Mouse (Mus musculus): ENCODE measurements around the gene Ap4e1. TPM values are rescaled to one million over a fixed set of nuclear protein-coding genes. Genes with fewer than 3 reads are reported as not detected.
A peak's percentile ranks its signal among the peaks of the same experiment; 100 is the strongest.

The Ap4e1 gene
- polyA plus RNA-seq, 1 experiment from 2014 or later, result 13.8 TPM

DNA sequence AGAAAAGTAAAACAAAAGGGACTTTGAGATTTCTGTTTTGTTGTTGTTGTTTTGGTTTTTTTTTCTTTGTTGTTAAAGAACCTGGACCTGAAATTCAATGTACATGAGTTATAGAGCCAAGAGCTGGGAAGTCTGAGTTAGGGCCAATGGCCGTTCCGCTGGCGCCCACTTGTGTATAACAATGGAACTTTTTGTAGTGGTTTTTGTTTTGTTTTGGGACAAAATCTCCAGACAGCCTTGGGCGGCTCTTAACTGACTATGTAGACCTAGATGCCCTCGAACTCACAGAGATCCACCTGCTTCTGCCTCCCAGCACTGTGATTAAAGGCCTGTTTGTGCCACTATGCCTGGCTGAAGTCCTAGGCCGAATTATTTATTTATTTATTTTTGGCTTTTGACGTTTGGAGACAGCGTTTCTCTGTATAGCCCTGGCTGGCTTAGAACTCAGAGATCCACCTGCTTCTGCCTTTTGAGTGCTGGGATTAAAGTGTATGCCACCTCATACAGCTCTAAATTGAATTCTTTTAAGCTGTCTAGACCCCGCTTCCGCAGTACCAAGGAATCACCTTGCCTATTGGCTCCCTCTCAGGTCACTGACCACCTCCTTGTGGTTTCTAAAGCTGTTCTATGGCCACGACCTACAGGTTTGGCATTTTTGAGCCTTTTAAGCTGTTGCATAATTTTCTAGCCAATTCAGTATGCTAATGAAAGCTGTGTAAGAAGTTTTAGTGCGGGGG is 1.7 kb upstream of the Ap4e1 start:
- H3K27ac ChIP-seq, result no peak overlapping the region
- H3K9me3 ChIP-seq, result no peaks in the 10 kb centered on the region
- ATAC-seq (ENCODE audit: insufficient number of reproducible peaks, insufficient read depth, low FRiP score, low TSS enrichment, low read depth), result no peak
- H3K4me3 ChIP-seq (replicated peaks), result peak overlapping the region; percentile 23
- H3K4me1 ChIP-seq (replicated peaks), result peaks cover 8% of the 10 kb centered on the region
- H3K4me2 ChIP-seq, result peak overlapping the region; percentile 25; the same call in 1 of the 2 replicates
- 43% methylated on average over 12 of the region's 12 CpGs for WGBS
- peaks cover 10% of the 10 kb centered on the region for H3K36me3 ChIP-seq
- no peak overlapping the region for H3K9ac ChIP-seq (replicated peaks)
- H3K27me3 ChIP-seq, result no peaks in the 10 kb centered on the region

- WGBS, result 72% methylated on average over 5 of the region's 5 CpGs
- H3K27ac ChIP-seq, result no peak overlapping the region
- H3K4me2 ChIP-seq, result no peak overlapping the region
- H3K9ac ChIP-seq (replicated peaks), result no peak overlapping the region
- H3K4me1 ChIP-seq (replicated peaks), result peaks cover 8% of the 10 kb centered on the region
- H3K9me3 ChIP-seq, result no peaks in the 10 kb centered on the region
- ATAC-seq (ENCODE audit: insufficient number of reproducible peaks, insufficient read depth, low FRiP score, low TSS enrichment, low read depth), result no peak
- H3K27me3 ChIP-seq, result no peaks in the 10 kb centered on the region
- H3K4me3 ChIP-seq (replicated peaks), result no peak overlapping the region
- H3K36me3 ChIP-seq, result peaks cover 17% of the 10 kb centered on the region
These were observed 1.0 kb upstream of the Ap4e1 start for GRCm38 (mm10) chr2:127007509-127007908.

DNA sequence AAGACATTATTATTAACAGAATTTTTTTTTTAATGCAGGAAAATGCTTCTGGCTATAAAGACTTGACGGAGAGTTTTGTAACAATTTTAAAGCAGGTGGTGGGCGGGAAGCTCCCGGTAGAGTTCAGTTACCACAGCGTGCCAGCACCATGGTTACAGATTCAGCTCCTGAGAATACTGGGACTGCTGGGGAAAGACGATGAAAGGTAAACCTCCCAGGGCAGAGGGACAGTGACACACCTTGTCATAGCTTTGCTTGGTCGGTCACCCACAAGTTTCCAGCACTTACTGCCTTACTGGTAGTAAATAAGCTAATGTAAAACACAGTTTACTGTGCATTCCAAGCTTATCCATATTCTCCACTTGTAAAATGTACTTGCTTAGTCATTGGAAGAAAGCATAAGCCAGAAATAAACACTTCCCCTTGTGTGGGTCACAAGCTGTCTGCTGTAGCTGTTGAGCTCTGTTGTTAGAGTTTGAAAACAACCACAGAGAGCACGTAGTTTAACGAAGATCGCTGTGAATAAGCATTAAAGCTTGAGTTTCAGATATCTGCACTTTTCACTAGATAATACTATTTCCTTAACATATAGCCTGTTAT is 26.6 kb downstream of the Ap4e1 start:
- Histone ChIP-seq H3K27me3 (no peaks in the 10 kb centered on the region), H3K36me3 (peaks cover 66% of the 10 kb centered on the region), H3K9ac (replicated peaks) (no peak overlapping the region), H3K9me3 (no peaks in the 10 kb centered on the region), H3K27ac (no peak overlapping the region), H3K4me3 (replicated peaks) (no peak overlapping the region), H3K4me1 (replicated peaks) (no peaks in the 10 kb centered on the region), H3K4me2 (no peak overlapping the region)
- no peak for ATAC-seq (ENCODE audit: insufficient number of reproducible peaks, insufficient read depth, low FRiP score, low TSS enrichment, low read depth)
- 93% methylated on average over 9 of the region's 9 CpGs for WGBS

GRCm38 (mm10) chr2:127037299-127037698 is 28.8 kb downstream of the Ap4e1 start:
- no peak for ATAC-seq (ENCODE audit: insufficient number of reproducible peaks, insufficient read depth, low FRiP score, low TSS enrichment, low read depth)
- H3K36me3 ChIP-seq, result peaks cover 61% of the 10 kb centered on the region
- WGBS, result 92% methylated on average over 4 of the region's 4 CpGs

GRCm38 (mm10) chr2:127061471-127061870 is 53.0 kb downstream of the Ap4e1 start:
- ATAC-seq (ENCODE audit: insufficient number of reproducible peaks, insufficient read depth, low FRiP score, low TSS enrichment, low read depth), result no peak
- H3K9me3 ChIP-seq, result no peaks in the 10 kb centered on the region
- 97% methylated on average over 9 of the region's 9 CpGs for WGBS
- no peak overlapping the region for H3K9ac ChIP-seq (replicated peaks)
- H3K4me3 ChIP-seq (replicated peaks), result no peak overlapping the region
- H3K27ac ChIP-seq, result no peak overlapping the region
- H3K4me1 ChIP-seq (replicated peaks), result no peaks in the 10 kb centered on the region
- H3K36me3 ChIP-seq, result peaks cover 69% of the 10 kb centered on the region
- no peaks in the 10 kb centered on the region for H3K27me3 ChIP-seq
- H3K4me2 ChIP-seq, result no peak overlapping the region

More at GRCm38 (mm10) chr2:127037299-127037698, 28.8 kb downstream of the Ap4e1 start:
- Histone ChIP-seq H3K9me3 (no peaks in the 10 kb centered on the region), H3K27ac (no peak overlapping the region), H3K4me2 (no peak overlapping the region), H3K27me3 (no peaks in the 10 kb centered on the region), H3K9ac (replicated peaks) (no peak overlapping the region), H3K4me3 (replicated peaks) (no peak overlapping the region), H3K4me1 (replicated peaks) (no peaks in the 10 kb centered on the region)

DNA sequence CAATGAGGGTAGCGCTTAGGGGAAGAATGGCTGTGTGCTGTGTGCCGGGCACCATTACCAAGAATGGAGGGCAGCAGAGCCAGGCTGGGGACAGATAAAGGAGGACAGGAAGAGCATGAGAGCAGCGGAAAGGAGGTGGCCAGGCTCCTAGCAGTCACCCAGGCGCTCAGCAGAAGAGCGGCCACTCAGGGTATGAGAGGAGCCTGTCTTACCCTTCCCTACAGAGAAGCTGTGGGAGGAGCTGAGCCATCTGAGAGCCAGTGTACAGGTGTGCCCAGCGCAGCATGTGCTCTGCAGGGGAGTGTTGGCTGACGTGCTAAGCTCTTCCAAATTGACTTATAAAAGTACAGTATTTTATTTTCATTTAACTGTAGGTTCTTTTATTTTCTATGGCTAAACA is 60.3 kb downstream of the Ap4e1 start:
- ATAC-seq (ENCODE audit: insufficient number of reproducible peaks, insufficient read depth, low FRiP score, low TSS enrichment, low read depth), result no peak
- H3K27ac ChIP-seq, result no peak overlapping the region
- 73% methylated on average over 7 of the region's 7 CpGs for WGBS
- H3K4me1 ChIP-seq (replicated peaks), result peaks cover 8% of the 10 kb centered on the region
- no peaks in the 10 kb centered on the region for H3K27me3 ChIP-seq
- no peak overlapping the region for H3K4me2 ChIP-seq
- no peaks in the 10 kb centered on the region for H3K9me3 ChIP-seq
- peaks cover 15% of the 10 kb centered on the region; the same call in 1 of the 2 replicates for H3K36me3 ChIP-seq
- no peak overlapping the region for H3K9ac ChIP-seq (replicated peaks)
- H3K4me3 ChIP-seq (replicated peaks), result no peak overlapping the region

DNA sequence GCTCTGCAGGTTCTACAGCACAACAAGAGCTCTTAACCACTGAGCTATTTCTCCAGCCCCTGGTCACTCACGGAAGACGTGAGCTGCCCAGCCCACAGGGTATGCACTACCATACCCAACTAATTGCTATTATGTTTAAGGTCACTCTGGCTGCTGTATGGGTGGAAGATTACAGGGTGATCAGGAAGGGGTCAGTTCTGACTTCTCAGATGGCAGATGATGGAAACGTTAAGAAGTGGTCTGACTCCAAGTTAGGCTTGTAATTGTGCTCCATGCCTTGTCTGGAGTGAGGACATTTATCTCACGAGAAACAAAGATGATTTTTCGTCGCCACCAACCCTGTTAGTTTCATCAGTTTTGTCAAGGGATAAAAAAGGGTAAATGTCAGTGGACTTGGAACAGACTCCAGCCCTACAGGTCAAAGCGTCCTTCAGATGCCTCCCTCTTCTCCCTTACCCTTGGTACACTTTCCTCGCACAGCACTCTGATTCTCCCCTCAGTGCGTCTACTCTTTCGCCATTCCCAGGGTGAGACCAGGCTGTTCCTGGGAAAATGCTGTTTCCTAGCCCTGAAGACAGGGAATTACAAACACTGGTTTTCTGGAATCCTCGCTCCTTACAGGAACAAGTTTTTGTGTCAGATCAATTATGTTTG is 61.4 kb downstream of the Ap4e1 start:
- peaks cover 8% of the 10 kb centered on the region for H3K4me1 ChIP-seq (replicated peaks)
- H3K27ac ChIP-seq, result peak overlapping the region; percentile 79
- peak overlapping the region; percentile 67 for H3K4me2 ChIP-seq
- H3K9ac ChIP-seq (replicated peaks), result peak overlapping the region; percentile 78
- H3K9me3 ChIP-seq, result no peaks in the 10 kb centered on the region
- H3K36me3 ChIP-seq, result peaks cover 15% of the 10 kb centered on the region; the same call in 1 of the 2 replicates
- no peaks in the 10 kb centered on the region for H3K27me3 ChIP-seq
- peak overlapping the region; percentile 62 for H3K4me3 ChIP-seq (replicated peaks)
- WGBS, result 7% methylated on average over 11 of the region's 11 CpGs
- ATAC-seq (ENCODE audit: insufficient number of reproducible peaks, insufficient read depth, low FRiP score, low TSS enrichment, low read depth), result no peak; the same call in 1 of the 2 replicates

GRCm38 (mm10) chr2:127070435-127070841 is 61.9 kb downstream of the Ap4e1 start, which contains the start of gene Blvra:
Blvra (plus strand) TSS chr2:127070665.
- Histone ChIP-seq H3K9ac (replicated peaks) (peak within 1 kb of the TSS; percentile 78), H3K4me1 (replicated peaks) (peaks cover 8% of the 10 kb centered on the region), H3K4me3 (replicated peaks) (peak within 1 kb of the TSS; percentile 62), H3K36me3 (peaks cover 15% of the 10 kb centered on the region; the same call in 1 of the 2 replicates), H3K4me2 (peak within 1 kb of the TSS; percentile 67), H3K27ac (peak within 1 kb of the TSS; percentile 79), H3K9me3 (no peaks in the 10 kb centered on the region), H3K27me3 (no peaks in the 10 kb centered on the region)
- ATAC-seq (ENCODE audit: insufficient number of reproducible peaks, insufficient read depth, low FRiP score, low TSS enrichment, low read depth), result peak; percentile 99
- under 1% methylated on average over 32 of the region's 32 CpGs for WGBS

- Histone ChIP-seq H3K4me1 (replicated peaks) (peaks cover 8% of the 10 kb centered on the region), H3K4me2 (peak overlapping the region; percentile 67), H3K27me3 (no peaks in the 10 kb centered on the region), H3K36me3 (peaks cover 15% of the 10 kb centered on the region; the same call in 1 of the 2 replicates), H3K4me3 (replicated peaks) (peak overlapping the region; percentile 62), H3K9ac (replicated peaks) (peak overlapping the region; percentile 78), H3K27ac (peak overlapping the region; percentile 79), H3K9me3 (no peaks in the 10 kb centered on the region)
- WGBS, result 11% methylated on average over 9 of the region's 9 CpGs
- no peak; the same call in 1 of the 2 replicates for ATAC-seq (ENCODE audit: insufficient number of reproducible peaks, insufficient read depth, low FRiP score, low TSS enrichment, low read depth)
These were observed 62.4 kb downstream of the Ap4e1 start for GRCm38 (mm10) chr2:127070879-127071278.

- Histone ChIP-seq H3K27ac (no peak overlapping the region), H3K9ac (replicated peaks) (no peak overlapping the region), H3K4me3 (replicated peaks) (no peak overlapping the region), H3K27me3 (no peaks in the 10 kb centered on the region), H3K4me2 (no peak overlapping the region), H3K4me1 (replicated peaks) (peaks cover 8% of the 10 kb centered on the region), H3K9me3 (no peaks in the 10 kb centered on the region), H3K36me3 (no peaks in the 10 kb centered on the region)
- ATAC-seq (ENCODE audit: insufficient number of reproducible peaks, insufficient read depth, low FRiP score, low TSS enrichment, low read depth), result no peak
- WGBS, result 91% methylated on average over 2 of the region's 2 CpGs
These were observed 65.6 kb downstream of the Ap4e1 start for GRCm38 (mm10) chr2:127074116-127074515.

- no peaks in the 10 kb centered on the region for H3K4me1 ChIP-seq (replicated peaks)
- peaks cover 6% of the 10 kb centered on the region; the same call in 1 of the 2 replicates for H3K36me3 ChIP-seq
- no peak overlapping the region for H3K9ac ChIP-seq (replicated peaks)
- H3K27ac ChIP-seq, result no peak overlapping the region
- no peaks in the 10 kb centered on the region for H3K27me3 ChIP-seq
- ATAC-seq (ENCODE audit: insufficient number of reproducible peaks, insufficient read depth, low FRiP score, low TSS enrichment, low read depth), result no peak
- H3K4me3 ChIP-seq (replicated peaks), result no peak overlapping the region
- 79% methylated on average over 9 of the region's 9 CpGs for WGBS
- H3K4me2 ChIP-seq, result no peak overlapping the region
- no peaks in the 10 kb centered on the region for H3K9me3 ChIP-seq
These were observed 69.1 kb downstream of the Ap4e1 start for GRCm38 (mm10) chr2:127077611-127078010.

Measured in limb, embryonic 12.5 days (tissue).